16 mouse cellular contexts compared by ENCODE assay signal in the genomic region with DNA sequence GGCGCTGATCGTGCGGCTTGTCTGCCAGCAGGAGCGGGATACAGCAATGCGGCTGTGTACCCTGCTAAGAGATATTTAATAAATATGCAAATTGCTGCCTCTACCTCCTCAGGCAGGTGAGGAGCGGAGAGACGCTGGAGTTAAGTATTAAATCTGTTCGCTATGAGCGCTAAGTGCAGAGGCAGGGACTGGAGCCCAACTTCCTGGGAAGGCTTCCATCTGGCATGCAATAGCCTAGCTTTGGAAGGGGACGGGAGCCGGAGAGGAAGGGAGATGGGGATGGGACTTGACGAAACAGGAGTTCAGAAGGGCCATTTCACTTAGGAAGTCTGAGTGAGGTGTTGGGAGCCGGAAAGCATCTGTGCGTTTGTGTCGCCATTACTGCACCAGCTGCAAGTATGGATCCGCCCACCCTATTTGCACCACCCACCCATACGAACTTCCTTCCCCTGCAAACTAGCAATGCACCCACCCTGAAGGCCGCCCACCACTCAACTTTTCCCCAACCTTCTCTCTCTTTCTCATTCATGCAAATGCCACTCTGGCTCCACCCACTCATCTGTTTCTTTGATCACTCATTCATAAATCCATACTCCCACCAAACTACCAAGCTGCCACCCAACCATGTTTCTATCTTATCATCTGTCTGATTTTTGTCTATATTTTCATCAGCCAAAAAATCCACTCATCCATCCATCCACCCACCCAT. TPM values are rescaled to one million over a fixed set of nuclear protein-coding genes. Genes with fewer than 3 reads are reported as not detected.
DNase-seq lines count a peak whose midpoint lies in the region.
"Had no signal": no experiment of that assay in that cellular context is flagged by ENCODE, and none has a peak within 500 bp of the region (broad histone marks: within the 10 kb centered on the region; RNA-seq: fewer than 3 reads in every experiment).

No protein-coding gene starts in this region.

- WGBS in embryonic facial prominence, embryonic 10.5 days, result 83% methylated on average over 18 of the region's 18 CpGs

- H3K4me1 ChIP-seq in embryonic facial prominence, embryonic 10.5 days, result no peaks in the 10 kb centered on the region
- H3K4me1 ChIP-seq: embryonic facial prominence, embryonic 15.5 days; lung, embryonic 15.5 days; megakaryocyte, embryonic 14.5 days had no signal

- intact Hi-C loops in left cerebral cortex, postnatal 36 days (cut with DNase I), result no loop called here

- H3K27ac ChIP-seq in embryonic facial prominence, embryonic 10.5 days (replicated peaks), result no peak overlapping the region
- H3K27ac ChIP-seq: embryonic facial prominence, embryonic 15.5 days; left cerebral cortex, adult 2 months; lung, embryonic 15.5 days had no signal

- peak; percentile 21 to 32 for DNase-seq in left cerebral cortex, postnatal 36 days (ENCODE audit: low spot score in 2 of 2)
- DNase-seq in left cerebral cortex, adult 11 months (ENCODE audit: low spot score), result no peak
- DNase-seq in layer of hippocampus, adult 11-12 months (ENCODE audit: low spot score), result peak; percentile 34
- DNase-seq in layer of hippocampus, postnatal 36 days, result peak; percentile 31 to 44
- peak; percentile 60 for DNase-seq in right cerebral cortex, postnatal 25 days
- DNase-seq in embryonic facial prominence, embryonic 10.5 days (ENCODE audit: low spot score), result no peak
- no peak for DNase-seq in kidney, adult 9 months
- DNase-seq: kidney, adult 11 months; liver; thymus, postnatal 4 days had no signal

- no peaks in the 10 kb centered on the region for H3K9me3 ChIP-seq in embryonic facial prominence, embryonic 10.5 days
- H3K9me3 ChIP-seq: embryonic facial prominence, embryonic 15.5 days; lung, embryonic 15.5 days had no signal

- H3K36me3 ChIP-seq in embryonic facial prominence, embryonic 10.5 days (replicated peaks), result no peaks in the 10 kb centered on the region
- H3K36me3 ChIP-seq: embryonic facial prominence, embryonic 15.5 days; lung, embryonic 15.5 days had no signal

- no peak overlapping the region for H3K4me3 ChIP-seq in embryonic facial prominence, embryonic 10.5 days
- H3K4me3 ChIP-seq: embryonic facial prominence, embryonic 15.5 days; left cerebral cortex, adult 2 months; lung, embryonic 15.5 days; megakaryocyte, embryonic 14.5 days had no signal

- H3K27me3 ChIP-seq in embryonic facial prominence, embryonic 10.5 days (replicated peaks; ENCODE audit: low read depth, poor library complexity, severe bottlenecking), result no peaks in the 10 kb centered on the region
- H3K27me3 ChIP-seq: embryonic facial prominence, embryonic 15.5 days; lung, embryonic 15.5 days; megakaryocyte, embryonic 14.5 days had no signal

RNA-seq across cellular contexts. Expression of gene Igsf21, which starts 51.5 kb away (rescaled TPM):
- 100 to 1,000 TPM in 1 of 2 experiments, 10 to 100 TPM in 1; 80.4 to 103 TPM for total RNA-seq in left cerebral cortex, postnatal 36 days (2021)
- total RNA-seq in layer of hippocampus, postnatal 36 days (2021), result 10 to 100 TPM; 35.3 to 38.7 TPM
- 2.0 and 2.2 TPM in 2 replicates for polyA plus RNA-seq in embryonic facial prominence, embryonic 10.5 days (2016; fragmentation: Nextera tagmentation; extraction: Ambion mirVana)
- total RNA-seq: common myeloid progenitor, adult 5-6 weeks had no signal
- polyA plus RNA-seq: Patski had no signal

Comparison
In these comparisons a context has a peak if more than half of its experiments do, and no peak if none do; other contexts are left out.
1. DNase-seq: peak in left cerebral cortex, postnatal 36 days (2 of 2), layer of hippocampus, adult 11-12 months (single experiment), layer of hippocampus, postnatal 36 days (2 of 2) and right cerebral cortex, postnatal 25 days (single experiment); none in left cerebral cortex, adult 11 months (single experiment), embryonic facial prominence, embryonic 10.5 days (single experiment) and kidney, adult 9 months (single experiment).